Mouse (Mus musculus) cerebellum, adult 11 months (tissue): Measurements from ENCODE around the gene Cys1.
"Not testable (repeated sequence)": the region's sequence is repeated elsewhere in the genome, so short reads cannot be mapped to it uniquely, and the experiment has no call there.

Experiments used
- DNase-seq: peaks from one replicate; pipeline ENCODE4 v3.0.0; 2022

Gene Cys1

GRCm38 (mm10) chr12:24681286-24682023, at the start of gene Cys1:
Gene Cys1 (minus strand): TSS chr12:24681813.
- no peak for DNase-seq

GRCm38 (mm10) chr12:24724369-24724768, 42.8 kb upstream of the Cys1 start:
- no peak for DNase-seq

DNA sequence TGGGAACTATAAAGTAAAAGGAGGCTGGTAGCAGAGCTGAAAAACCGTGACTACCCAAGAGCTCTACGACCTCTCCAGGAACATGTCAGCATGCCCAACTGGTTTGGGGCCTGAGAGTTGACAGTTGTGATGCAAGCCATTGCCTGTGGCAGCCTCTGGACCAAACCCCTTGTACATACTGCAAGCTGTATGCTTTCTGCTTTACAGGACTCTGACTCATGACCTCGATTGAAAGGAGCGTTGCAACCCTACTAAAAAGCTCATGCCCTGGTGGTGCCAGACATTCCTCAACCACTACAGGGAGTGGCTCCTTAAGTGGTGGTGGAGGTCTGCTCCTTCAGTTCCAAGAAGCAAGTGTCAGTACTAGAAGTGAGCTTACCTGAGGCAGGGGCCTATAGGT, 42.2 kb upstream of the Cys1 start:
- DNase-seq: no peak

DNA sequence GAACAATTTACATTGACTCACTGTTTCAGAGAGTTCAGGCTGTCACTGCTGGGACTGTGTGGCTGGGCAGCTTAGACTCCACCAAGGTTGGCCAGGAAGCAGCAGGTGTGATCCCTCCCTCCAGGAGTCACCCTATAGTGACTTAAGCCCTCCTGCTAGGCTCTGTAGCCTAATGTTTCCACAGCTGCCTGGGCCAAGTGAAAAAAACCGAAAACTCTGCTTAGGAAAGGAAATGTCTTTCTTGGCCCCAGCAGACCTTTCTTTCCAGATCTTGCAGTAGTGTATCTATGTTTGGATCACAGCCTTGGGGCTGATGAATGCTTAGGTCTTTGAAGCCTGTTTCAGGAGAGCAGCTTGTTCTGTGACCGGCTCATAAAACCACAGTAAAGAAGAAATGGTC, 41.8 kb upstream of the Cys1 start:
- DNase-seq: no peak

DNA sequence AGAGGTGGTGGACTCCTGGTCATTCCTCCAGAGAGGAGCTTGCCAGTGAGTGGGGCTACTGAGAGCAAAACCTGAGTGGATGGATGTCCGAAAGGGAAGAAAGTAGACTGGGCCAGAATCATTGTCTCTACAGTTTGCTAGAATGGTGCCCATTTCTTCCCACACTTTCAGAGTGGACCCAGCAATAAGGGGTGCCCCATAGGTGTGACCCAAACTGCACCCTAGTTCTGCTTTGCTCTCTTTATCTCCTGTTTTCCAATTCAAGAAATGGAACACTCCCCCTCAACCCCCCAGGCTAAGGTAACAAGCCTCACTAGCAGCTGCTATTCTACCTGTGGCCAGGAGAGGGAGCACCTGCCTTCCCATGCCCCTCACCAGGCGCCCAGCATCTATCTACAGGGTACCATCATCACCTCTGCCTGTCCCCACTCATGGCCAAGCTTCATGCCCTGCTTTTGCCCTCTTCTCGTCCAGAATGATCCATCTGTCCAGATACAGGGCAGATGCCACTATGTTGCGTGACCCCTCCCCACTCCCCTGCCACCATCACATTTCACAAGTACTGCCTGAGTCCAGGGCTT, 35.2 kb upstream of the Cys1 start:
- peak; percentile 30 for DNase-seq

- DNase-seq: no peak
Observed at GRCm38 (mm10) chr12:24715268-24715896, 33.8 kb upstream of the Cys1 start.

DNA sequence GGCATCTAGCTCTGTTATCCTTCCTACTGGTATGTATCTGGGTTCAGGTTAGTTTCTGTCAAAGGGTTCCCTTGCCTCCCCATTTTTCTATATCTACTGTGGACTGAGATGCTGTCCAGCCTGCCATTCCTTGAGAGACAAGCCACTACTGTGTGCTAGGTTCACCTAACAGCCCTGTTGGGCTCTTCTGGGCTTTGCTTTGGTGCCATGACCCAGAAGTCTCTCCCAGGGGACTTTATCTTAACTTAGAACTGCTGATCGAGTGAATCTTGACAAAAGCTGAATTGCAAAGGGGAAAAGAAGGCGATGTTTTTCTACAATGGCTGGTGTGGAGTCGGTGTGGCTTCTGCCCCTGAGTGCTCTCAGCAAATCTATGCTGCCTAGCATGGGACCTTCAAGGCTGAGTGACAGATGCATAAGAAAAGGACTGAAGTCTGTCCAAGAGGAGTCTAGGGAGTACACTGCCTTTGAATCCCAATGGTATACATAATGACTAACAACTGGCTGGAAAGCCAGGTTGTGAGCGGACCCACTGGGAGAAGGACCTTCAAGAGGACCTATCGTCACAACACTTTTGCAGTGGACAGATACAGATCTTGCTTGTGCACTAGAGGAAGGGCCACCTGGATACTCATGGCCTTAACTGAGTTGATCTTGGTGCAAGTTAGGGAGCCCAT, 33.1 kb upstream of the Cys1 start:
- DNase-seq: no peak

GRCm38 (mm10) chr12:24712396-24712795, 30.8 kb upstream of the Cys1 start:
- no peak for DNase-seq

- no peak for DNase-seq
Observed at GRCm38 (mm10) chr12:24710672-24711071, 29.1 kb upstream of the Cys1 start.

GRCm38 (mm10) chr12:24709831-24710508, 28.4 kb upstream of the Cys1 start:
- DNase-seq: no peak

DNA sequence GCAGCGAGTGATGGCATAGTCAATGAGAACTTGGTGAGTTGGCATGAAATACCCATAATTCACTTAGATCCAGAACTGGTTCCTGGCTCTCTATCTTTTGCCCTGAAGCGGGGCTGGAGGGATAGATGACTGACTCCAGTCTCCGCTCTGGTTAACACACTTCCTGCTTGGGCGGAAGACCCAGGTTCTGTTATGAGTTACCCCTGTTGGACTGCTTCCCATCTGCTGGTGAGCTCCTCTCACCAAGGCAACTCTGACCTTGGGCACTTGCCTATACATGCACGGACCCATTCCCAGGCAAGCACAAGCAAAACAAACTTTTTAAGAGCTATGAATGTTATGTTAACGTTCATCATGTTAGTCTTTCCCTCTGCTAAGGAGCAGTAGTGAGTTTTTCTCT, 27.8 kb upstream of the Cys1 start:
- no peak for DNase-seq

DNA sequence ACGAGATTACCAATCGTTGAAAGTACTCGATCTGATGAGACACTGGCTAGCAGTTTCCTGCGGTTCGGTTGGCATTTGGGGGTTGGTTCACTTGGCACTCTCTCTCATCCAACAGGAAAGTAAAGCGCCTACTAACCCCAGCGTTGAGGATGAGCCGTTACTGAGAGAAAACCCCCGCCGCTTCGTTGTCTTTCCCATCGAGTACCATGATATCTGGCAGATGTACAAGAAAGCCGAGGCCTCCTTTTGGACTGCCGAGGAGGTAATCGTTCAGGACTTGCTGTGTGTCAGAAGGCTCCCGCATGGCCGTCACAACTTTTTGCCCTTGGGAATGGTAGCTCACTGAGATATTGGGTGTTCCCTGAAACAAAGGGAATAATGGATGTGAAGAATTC, 27.2 kb upstream of the Cys1 start:
- DNase-seq: no peak

- DNase-seq: peak; percentile 87
Observed at GRCm38 (mm10) chr12:24707954-24708823, 26.6 kb upstream of the Cys1 start, which contains the start of gene Rrm2. Gene Rrm2 (plus strand): TSS chr12:24708241.

- no peak for DNase-seq
Observed at GRCm38 (mm10) chr12:24707480-24707802, 25.8 kb upstream of the Cys1 start.

DNA sequence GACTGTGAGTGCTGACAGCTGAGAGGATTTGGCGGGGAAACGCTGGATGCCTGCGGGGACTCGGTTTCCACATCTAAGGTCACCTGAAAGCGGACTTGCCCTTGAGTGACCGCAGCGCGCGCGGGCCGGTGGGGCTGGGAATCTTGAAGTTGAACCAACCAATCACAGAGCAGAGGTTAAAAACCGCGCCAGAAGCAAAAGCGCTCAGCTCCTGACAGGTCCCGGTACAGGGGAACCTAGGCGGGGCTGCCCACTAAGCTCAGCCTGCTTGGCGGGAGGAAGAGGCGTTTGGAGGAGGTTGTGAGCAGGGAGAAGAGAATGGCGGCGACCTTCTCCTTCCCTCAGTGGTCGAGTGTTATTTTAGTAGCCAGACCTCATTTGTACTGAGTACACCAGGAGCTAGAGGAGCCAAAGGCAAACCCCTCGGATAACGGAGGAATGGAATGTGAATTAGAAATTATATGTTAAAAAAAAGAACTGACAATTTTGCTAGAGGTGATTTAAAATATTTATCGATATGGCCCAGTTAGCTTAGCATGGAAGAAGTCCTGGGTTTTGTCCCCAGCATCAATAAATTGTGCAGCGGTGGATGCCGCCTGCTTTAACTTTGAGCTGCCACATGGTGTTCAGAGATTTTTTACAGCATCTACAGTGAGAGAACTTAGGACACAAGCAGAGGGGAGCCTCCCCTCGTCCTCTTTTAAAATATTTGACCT, 25.3 kb upstream of the Cys1 start:
- DNase-seq: no peak

GRCm38 (mm10) chr12:24705502-24706263, 24.1 kb upstream of the Cys1 start:
- no peak for DNase-seq

- no peak for DNase-seq
Observed at GRCm38 (mm10) chr12:24703013-24703412, 21.4 kb upstream of the Cys1 start.

DNA sequence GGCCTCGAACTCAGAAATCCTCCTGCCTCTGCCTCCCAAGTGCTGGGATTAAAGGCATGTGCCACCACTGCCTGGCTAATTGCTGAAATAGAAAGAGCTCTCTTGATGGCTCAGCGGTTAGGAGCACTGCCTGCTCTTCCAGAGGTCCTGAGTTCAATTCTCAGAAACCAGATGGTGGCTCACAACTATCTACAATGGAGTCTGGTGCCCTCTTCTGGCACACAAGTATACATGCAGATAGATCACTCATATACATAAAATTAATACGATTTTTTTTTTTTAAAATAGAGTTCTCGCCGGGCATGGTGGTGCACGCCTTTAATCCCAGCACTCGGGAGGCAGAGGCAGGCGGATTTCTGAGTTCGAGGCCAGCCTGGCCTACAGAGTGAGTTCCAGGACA, 20.0 kb upstream of the Cys1 start:
- not testable (repeated sequence) for DNase-seq

DNA sequence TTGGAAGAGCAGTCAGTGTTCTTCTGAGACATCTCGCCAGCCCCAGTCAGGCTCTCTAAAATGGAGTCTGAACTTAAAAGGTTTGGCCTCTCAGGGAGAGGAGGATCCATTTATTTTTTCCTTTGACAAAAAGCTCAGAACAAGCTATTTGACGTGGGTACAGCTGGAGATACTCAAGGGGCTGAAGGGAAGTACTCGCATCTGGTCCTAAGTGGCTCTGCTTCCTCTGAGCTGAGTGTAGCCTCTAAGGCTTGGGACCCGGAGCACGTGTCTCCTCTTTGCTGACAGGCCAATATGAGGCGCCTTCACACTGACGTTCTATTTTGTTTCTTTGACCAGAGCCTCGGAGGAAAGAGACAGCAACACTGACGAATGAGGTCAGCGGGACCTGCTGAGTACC, 18.0 kb upstream of the Cys1 start:
- no peak for DNase-seq

- no peak for DNase-seq
Observed at GRCm38 (mm10) chr12:24698514-24698913, 16.9 kb upstream of the Cys1 start.
